Mouse (Mus musculus) heart, embryonic 14.5 days (tissue): Measurements from ENCODE around the gene Ang. TPM values are rescaled to one million over a fixed set of nuclear protein-coding genes. Genes with fewer than 3 reads are reported as not detected.
A peak's percentile ranks its signal among the peaks of the same experiment; 100 is the strongest.

Experiments used
- ATAC-seq: fragments of 200-750 bp; cut with Nextera tagmentation; 2 replicates; pipeline ENCODE4 v1.8.0; 2017; ENCODE audit warnings: low read depth, moderate TSS enrichment; ENCODE audit not compliant: insufficient number of reproducible peaks, insufficient read depth, low FRiP score
- H3K27ac ChIP-seq, 2 experiments: fragments of 200-500 bp in 1 of 2; fragments of 300-500 bp in 1 of 2; sonication (generic) in 1 of 2; replicated peaks in 1 of 2; 2 replicates each; pipeline ENCODE4 v1.5.1; 2012 to 2014; ENCODE audit warnings: low read depth in 2 of 2, low read length in 2 of 2, control low read depth in 1 of 2, mild to moderate bottlenecking in 1 of 2, mixed read lengths in 1 of 2; ENCODE audit not compliant: control insufficient read depth in 1 of 2, insufficient read depth in 1 of 2
- H3K27me3 ChIP-seq: fragments of 300-500 bp; sonication (generic); 2 replicates; pipeline ENCODE4 v1.6.1; 2014; ENCODE audit warnings: mild to moderate bottlenecking, low read length, control low read depth; ENCODE audit not compliant: control insufficient read depth, insufficient read depth
- H3K36me3 ChIP-seq: fragments of 300-500 bp; sonication (generic); 2 replicates; pipeline ENCODE4 v1.6.1; 2014; ENCODE audit warnings: mild to moderate bottlenecking, control low read depth, low read length, mixed read lengths; ENCODE audit not compliant: control insufficient read depth, insufficient read depth
- H3K4me1 ChIP-seq, 2 experiments: fragments of 200-500 bp in 1 of 2; fragments of 300-500 bp in 1 of 2; sonication (generic) in 1 of 2; 2 replicates each; pipeline ENCODE4 v1.6.1; 2012 to 2014; ENCODE audit warnings: low read length in 2 of 2, control low read depth in 1 of 2, mixed read lengths in 1 of 2; ENCODE audit not compliant: control insufficient read depth in 2 of 2, insufficient read depth in 2 of 2
- H3K4me2 ChIP-seq: fragments of 300-500 bp; sonication (generic); 2 replicates; pipeline ENCODE4 v1.6.1; 2014; ENCODE audit warnings: mild to moderate bottlenecking, low read length
- H3K4me3 ChIP-seq, 2 experiments: fragments of 200-500 bp in 1 of 2; fragments of 300-500 bp in 1 of 2; sonication (generic) in 1 of 2; 2 replicates each; pipeline ENCODE4 v1.5.1; 2012 to 2014; ENCODE audit warnings: low read length in 2 of 2, mild to moderate bottlenecking in 2 of 2, control low read depth in 1 of 2, low read depth in 1 of 2, moderate library complexity in 1 of 2; ENCODE audit not compliant: control insufficient read depth in 1 of 2, insufficient read depth in 1 of 2
- H3K9ac ChIP-seq: fragments of 300-500 bp; sonication (generic); 2 replicates; pipeline ENCODE4 v1.6.1; 2014; ENCODE audit warnings: mild to moderate bottlenecking, low read length
- H3K9me3 ChIP-seq: fragments of 300-500 bp; sonication (generic); 2 replicates; pipeline ENCODE4 v1.6.1; 2016; ENCODE audit warnings: low read length, control low read depth; ENCODE audit not compliant: control insufficient read depth
- WGBS: fragments of 180-500 bp; shearing (Covaris S2); extraction: QIAGEN DNeasy Blood & Tissue Kit; methylation state at CpG from one replicate; pipeline ENCODE4 v1.1.7; 2014; 5-methylcytosine and 5-hydroxymethylcytosine counted together
- polyA plus RNA-seq: library from polyadenylated mRNA; unstranded; fragments of >200 nt; fragmentation: Nextera tagmentation; extraction: Ambion mirVana; gene quantifications from 2 replicates; pipeline ENCODE4 v1.2.1, GENCODE M21; 2014

The Ang gene
- polyA plus RNA-seq, 1 experiment from 2014 or later: 4.8 TPM

GRCm38 (mm10) chr14:51143937-51144336 lies 53.0 kb downstream of the Ang start:
- ATAC-seq: no peak
- Histone ChIP-seq H3K9me3 (no peaks in the 10 kb centered on the region), H3K9ac (no peak overlapping the region), H3K27ac (peak overlapping the region in 1 of 2 experiments; percentile 14; a peak in 1 of 4 replicates), H3K4me1 (peaks cover 2 to 15% of the 10 kb centered on the region in 2 experiments; a peak in 3 of 4 replicates), H3K4me3 (no peak overlapping the region), H3K27me3 (no peaks in the 10 kb centered on the region), H3K4me2 (no peak overlapping the region), H3K36me3 (no peaks in the 10 kb centered on the region)
- WGBS: 52% methylated on average over 2 of the region's 2 CpGs

GRCm38 (mm10) chr14:51144451-51144850 lies 53.5 kb downstream of the Ang start:
- WGBS: 95% methylated on average over 4 of the region's 4 CpGs

GRCm38 (mm10) chr14:51145521-51145920 lies 54.6 kb downstream of the Ang start:
- H3K9me3 ChIP-seq: no peaks in the 10 kb centered on the region
- no peaks in the 10 kb centered on the region for H3K36me3 ChIP-seq
- H3K4me3 ChIP-seq: no peak overlapping the region
- H3K27ac ChIP-seq: no peak overlapping the region
- H3K4me1 ChIP-seq: peaks cover 2 to 15% of the 10 kb centered on the region in 2 experiments; a peak in 3 of 4 replicates
- ATAC-seq: no peak
- no peak overlapping the region for H3K9ac ChIP-seq
- H3K27me3 ChIP-seq: no peaks in the 10 kb centered on the region
- 74% methylated on average over 6 of the region's 6 CpGs for WGBS
- no peak overlapping the region for H3K4me2 ChIP-seq

More at GRCm38 (mm10) chr14:51144451-51144850, 53.5 kb downstream of the Ang start:
- H3K36me3 ChIP-seq: no peaks in the 10 kb centered on the region
- no peaks in the 10 kb centered on the region for H3K9me3 ChIP-seq
- no peak for ATAC-seq
- peaks cover 2 to 15% of the 10 kb centered on the region in 2 experiments; a peak in 3 of 4 replicates for H3K4me1 ChIP-seq
- H3K4me3 ChIP-seq: no peak overlapping the region
- no peak overlapping the region for H3K4me2 ChIP-seq
- H3K27me3 ChIP-seq: no peaks in the 10 kb centered on the region
- H3K9ac ChIP-seq: no peak overlapping the region
- H3K27ac ChIP-seq: no peak overlapping the region

- no peaks in the 10 kb centered on the region for H3K9me3 ChIP-seq
- no peak within 1 kb of the TSS for H3K4me3 ChIP-seq
- no peak within 1 kb of the TSS for H3K27ac ChIP-seq
- 61% methylated on average over 2 of the region's 2 CpGs for WGBS
- H3K27me3 ChIP-seq: no peaks in the 10 kb centered on the region
- H3K36me3 ChIP-seq: no peaks in the 10 kb centered on the region
- no peak within 1 kb of the TSS for H3K4me2 ChIP-seq
- ATAC-seq: no peak
- no peak within 1 kb of the TSS for H3K9ac ChIP-seq
- peaks cover 2 to 15% of the 10 kb centered on the region in 2 experiments; a peak in 3 of 4 replicates for H3K4me1 ChIP-seq
Observed at GRCm38 (mm10) chr14:51146685-51147084, 55.7 kb downstream of the Ang start, which contains the start of gene Rnase1. TSS of gene Rnase1 (minus strand) at chr14:51146785.

- Histone ChIP-seq H3K27ac (no peak overlapping the region), H3K4me3 (no peak overlapping the region), H3K9ac (no peak overlapping the region), H3K36me3 (no peaks in the 10 kb centered on the region), H3K9me3 (no peaks in the 10 kb centered on the region), H3K4me2 (no peak overlapping the region), H3K4me1 (peaks cover 2 to 15% of the 10 kb centered on the region in 2 experiments; a peak in 3 of 4 replicates), H3K27me3 (no peaks in the 10 kb centered on the region)
- ATAC-seq: no peak
- 40% methylated on average over 3 of the region's 3 CpGs for WGBS
Observed at GRCm38 (mm10) chr14:51148006-51148405, 57.1 kb downstream of the Ang start.

GRCm38 (mm10) chr14:51149164-51149563 lies 58.2 kb downstream of the Ang start:
- Histone ChIP-seq H3K27ac (no peak overlapping the region), H3K27me3 (no peaks in the 10 kb centered on the region), H3K4me2 (no peak overlapping the region), H3K4me1 (peaks cover 2 to 4% of the 10 kb centered on the region in 2 experiments; a peak in 2 of 4 replicates), H3K4me3 (no peak overlapping the region), H3K9me3 (no peaks in the 10 kb centered on the region), H3K36me3 (no peaks in the 10 kb centered on the region), H3K9ac (no peak overlapping the region)
- WGBS: 73% methylated on average over 5 of the region's 5 CpGs
- ATAC-seq: no peak

GRCm38 (mm10) chr14:51150206-51150831 lies 59.4 kb downstream of the Ang start:
- H3K9ac ChIP-seq: no peak overlapping the region
- no peak overlapping the region for H3K4me3 ChIP-seq
- no peaks in the 10 kb centered on the region for H3K9me3 ChIP-seq
- WGBS: 67% methylated on average over 3 of the region's 3 CpGs
- H3K27me3 ChIP-seq: no peaks in the 10 kb centered on the region
- H3K27ac ChIP-seq: no peak overlapping the region
- peaks cover 2 to 4% of the 10 kb centered on the region in 2 experiments; a peak in 1 of 4 replicates for H3K4me1 ChIP-seq
- H3K4me2 ChIP-seq: no peak overlapping the region
- no peaks in the 10 kb centered on the region for H3K36me3 ChIP-seq
- no peak for ATAC-seq
